Mouse (Mus musculus): Measurements from ENCODE around the gene Ass1. TPM values are rescaled to one million over a fixed set of nuclear protein-coding genes. Genes with fewer than 3 reads are reported as not detected.

Ass1 gene
- total RNA-seq (2023), result 43.4 TPM

DNA sequence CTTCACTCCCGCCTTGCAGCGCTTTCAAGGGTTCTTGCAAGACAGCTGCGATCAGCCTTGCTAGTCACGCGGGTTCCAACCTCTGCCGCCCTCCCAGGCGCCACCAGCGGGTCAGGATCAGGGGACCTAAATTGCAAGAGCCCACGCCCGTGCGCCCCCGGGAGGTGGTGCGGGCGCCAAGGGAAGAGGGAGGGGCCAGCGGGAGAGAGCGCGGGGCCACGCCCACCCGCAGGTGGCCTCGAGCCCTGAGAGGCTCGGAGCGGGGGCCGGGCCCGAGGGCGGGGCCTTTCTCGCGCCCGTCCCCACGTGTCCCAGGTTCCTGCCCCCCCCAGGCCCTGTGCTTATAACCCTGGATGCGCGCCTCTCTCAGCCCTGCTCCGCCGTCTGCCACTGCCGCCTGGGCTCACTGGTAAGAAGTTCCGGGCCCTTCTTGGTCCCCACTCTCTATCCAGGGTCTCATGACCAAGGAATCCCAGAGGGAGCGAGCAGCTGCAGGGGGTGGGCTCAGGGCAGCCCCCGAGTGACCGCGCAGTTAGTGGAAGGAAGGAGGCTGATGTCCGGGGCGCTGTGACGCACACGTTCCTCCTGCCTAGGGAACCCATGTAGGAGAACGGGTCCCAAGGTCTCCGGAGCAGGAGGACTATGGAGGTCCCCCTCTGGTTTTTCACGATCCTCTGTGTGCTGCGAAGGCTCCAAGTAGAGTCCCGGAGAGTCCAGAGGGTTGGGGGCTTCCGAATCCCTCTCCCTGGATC is at the start of gene Ass1:
Gene Ass1 (plus strand): TSS at position 277 of the 752 bp plus-strand sequence.

Other genes with a start within 250 kb of the Ass1 start
- gene Ncs1, start 224.4 kb upstream of the Ass1 start, total RNA-seq (2023), result not detected
- gene Hmcn2, start 155.8 kb upstream of the Ass1 start, total RNA-seq (2023), result 0.31 TPM
- gene Fubp3, start 102.4 kb downstream of the Ass1 start, total RNA-seq (2023), result 14.8 TPM
- not detected for gene Prdm12, start 169.8 kb downstream of the Ass1 start, total RNA-seq (2023)
- 63.1 TPM for gene Exosc2, start 200.5 kb downstream of the Ass1 start, total RNA-seq (2023)
- 64.6 TPM for gene Abl1, start 218.2 kb downstream of the Ass1 start, total RNA-seq (2023)